Mouse (Mus musculus): ENCODE data around the gene Tcf15. TPM values are rescaled to one million over a fixed set of nuclear protein-coding genes. Genes with fewer than 3 reads are reported as not detected.

Gene Tcf15
- total RNA-seq, 1 experiment, result 22.4 TPM

- no peaks in the 10 kb centered on the region for H3K9me3 ChIP-seq (ENCODE audit: control insufficient read depth, insufficient read depth, low read depth, low read length)
- peaks cover 0 to 7% of the 10 kb centered on the region in 2 experiments; a peak in 1 of 4 replicates for H3K4me1 ChIP-seq (ENCODE audit: control insufficient read depth in 2 of 2, insufficient read depth in 2 of 2, low read length in 2 of 2, poor library complexity in 1 of 2)
- H3K9ac ChIP-seq (ENCODE audit: insufficient read depth, low read depth, low read length, poor library complexity, severe bottlenecking), result no peak overlapping the region
- in situ Hi-C loops (cut with MboI; ENCODE audit: low sequenced_read_pairs in 2 of 2, unreplicated experiment in 2 of 2), result no loop called here
- DNase-seq (ENCODE audit: low read depth, low spot score), result no peak
- no peak overlapping the region for H3K4me3 ChIP-seq (ENCODE audit: insufficient read depth in 1 of 2, low read depth in 1 of 2, low read length in 2 of 2, poor library complexity in 1 of 2, severe bottlenecking in 1 of 2)
- no peak overlapping the region for H3K27ac ChIP-seq (ENCODE audit: insufficient read depth, low read depth, low read length, poor library complexity, severe bottlenecking)
- TF ChIP-seq HCFC1 (IDR thresholded peaks at IDR 0.05; ENCODE audit: borderline replicate concordance, insufficient read depth, low read length) (no peak), ZC3H11A (IDR thresholded peaks at IDR 0.05; ENCODE audit: borderline replicate concordance, low read depth, low read length) (no peak), MAFK (IDR thresholded peaks at IDR 0.05; ENCODE audit: insufficient read depth, low read depth, low read length) (no peak), ZNF384 (IDR thresholded peaks at IDR 0.05; ENCODE audit: low read depth, low read length) (no peak), CHD2 (IDR thresholded peaks at IDR 0.05; ENCODE audit: low read depth, low read length) (no peak)
- no peaks in the 10 kb centered on the region for H3K36me3 ChIP-seq (ENCODE audit: control insufficient read depth, insufficient read depth, low read length, poor library complexity, severe bottlenecking)
Measured at GRCm38 (mm10) chr2:152196896-152197295, 53.5 kb downstream of the Tcf15 start.

GRCm38 (mm10) chr2:152197301-152197712 lies 53.9 kb downstream of the Tcf15 start:
- Histone ChIP-seq H3K9me3 (ENCODE audit: control insufficient read depth, insufficient read depth, low read depth, low read length) (no peaks in the 10 kb centered on the region), H3K9ac (ENCODE audit: insufficient read depth, low read depth, low read length, poor library complexity, severe bottlenecking) (peak overlapping the region; percentile 55; the same call in 1 of the 2 replicates), H3K36me3 (ENCODE audit: control insufficient read depth, insufficient read depth, low read length, poor library complexity, severe bottlenecking) (no peaks in the 10 kb centered on the region), H3K4me1 (ENCODE audit: control insufficient read depth in 2 of 2, insufficient read depth in 2 of 2, low read length in 2 of 2, poor library complexity in 1 of 2) (peaks cover 0 to 7% of the 10 kb centered on the region in 2 experiments; a peak in 1 of 4 replicates), H3K4me3 (ENCODE audit: insufficient read depth in 1 of 2, low read depth in 1 of 2, low read length in 2 of 2, poor library complexity in 1 of 2, severe bottlenecking in 1 of 2) (no peak overlapping the region), H3K27ac (ENCODE audit: insufficient read depth, low read depth, low read length, poor library complexity, severe bottlenecking) (no peak overlapping the region)
- no peak for TF ChIP-seq ZNF384 (IDR thresholded peaks at IDR 0.05; ENCODE audit: low read depth, low read length)
- peak; percentile 98 for TF ChIP-seq ZC3H11A (IDR thresholded peaks at IDR 0.05; ENCODE audit: borderline replicate concordance, low read depth, low read length)
- peak; percentile 88 for DNase-seq (ENCODE audit: low read depth, low spot score)
- in situ Hi-C loops (cut with MboI; ENCODE audit: low sequenced_read_pairs in 2 of 2, unreplicated experiment in 2 of 2), result no loop called here

Other genes starting within 250 kb of the Tcf15 start
- gene Angpt4, start 232.4 kb upstream of the Tcf15 start, total RNA-seq (2012; rRNA removed), result 0.26 and 0.98 TPM in 2 replicates
- 5.8 and 6.3 TPM in 2 replicates for gene Fam110a, start 163.3 kb upstream of the Tcf15 start, total RNA-seq (2012; rRNA removed)
- 4.4 and 7.3 TPM in 2 replicates for gene Slc52a3, start 147.1 kb upstream of the Tcf15 start, total RNA-seq (2012; rRNA removed)
- gene Scrt2, start 62.0 kb upstream of the Tcf15 start, total RNA-seq (2012; rRNA removed), result 0.04 and 0.37 TPM in 2 replicates
- gene Srxn1, start 38.0 kb upstream of the Tcf15 start, total RNA-seq (2012; rRNA removed), result 16.0 and 18.3 TPM in 2 replicates
- gene Csnk2a1, start 83.3 kb downstream of the Tcf15 start, total RNA-seq (2012; rRNA removed), result 116 and 134 TPM in 2 replicates
- gene Tbc1d20, start 150.3 kb downstream of the Tcf15 start, total RNA-seq (2012; rRNA removed), result 18.7 and 20.2 TPM in 2 replicates
- 69.9 and 113 TPM in 2 replicates for gene Rbck1, start 189.1 kb downstream of the Tcf15 start, total RNA-seq (2012; rRNA removed)
- 18.5 and 29.2 TPM in 2 replicates for gene Trib3, start 200.5 kb downstream of the Tcf15 start, total RNA-seq (2012; rRNA removed)
- gene Nrsn2, start 233.1 kb downstream of the Tcf15 start, total RNA-seq (2012; rRNA removed), result 2.1 and 3.3 TPM in 2 replicates

All from ES-E14 (cell line).